Mouse (Mus musculus): Measurements from ENCODE around the gene Acvrl1. TPM values are rescaled to one million over a fixed set of nuclear protein-coding genes. Genes with fewer than 3 reads are reported as not detected.

Acvrl1 gene
- total RNA-seq, 2 experiments from 2014 or later = 13.1 TPM

DNA sequence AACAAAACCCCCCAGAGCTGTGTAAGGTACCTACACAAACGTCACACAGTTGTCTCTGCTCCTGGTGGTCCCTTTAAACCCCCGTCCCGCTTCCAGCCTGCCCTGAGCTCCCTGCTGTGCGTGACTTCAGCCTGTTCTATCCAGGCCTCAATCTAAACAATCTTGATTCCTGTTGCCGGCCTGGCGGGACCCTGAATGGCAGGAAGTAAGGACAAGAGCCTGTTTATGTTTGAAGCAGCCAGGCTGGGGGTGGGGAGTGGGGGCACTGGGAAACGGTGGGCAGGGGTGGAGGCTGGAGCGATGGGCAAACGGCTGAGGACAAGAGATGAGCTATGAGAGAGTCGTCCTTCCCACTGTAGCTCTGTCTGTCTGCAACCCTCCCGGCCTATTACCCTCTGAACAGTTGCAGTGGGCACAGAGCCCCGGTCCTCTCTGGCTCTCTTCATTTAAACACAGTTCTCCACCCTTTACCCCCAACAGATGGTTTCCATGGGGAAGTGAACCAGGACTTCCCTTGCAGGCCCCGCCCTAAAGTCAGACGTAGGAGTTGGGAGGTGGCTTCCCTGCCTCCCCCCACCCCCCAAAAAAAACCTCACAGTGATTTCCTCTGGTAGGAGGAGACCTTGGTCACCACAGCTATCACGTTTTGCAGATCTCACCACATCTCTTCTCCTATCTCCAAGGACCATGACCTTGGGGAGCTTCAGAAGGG is 5.8 kb downstream of the Acvrl1 start:
- DNase-seq (ENCODE audit: extremely low spot score in 1 of 2, low spot score in 2 of 2) = peak in 1 of 2 experiments; percentile 89
- intact Hi-C loops (cut with DNase I) = no loop called here

DNA sequence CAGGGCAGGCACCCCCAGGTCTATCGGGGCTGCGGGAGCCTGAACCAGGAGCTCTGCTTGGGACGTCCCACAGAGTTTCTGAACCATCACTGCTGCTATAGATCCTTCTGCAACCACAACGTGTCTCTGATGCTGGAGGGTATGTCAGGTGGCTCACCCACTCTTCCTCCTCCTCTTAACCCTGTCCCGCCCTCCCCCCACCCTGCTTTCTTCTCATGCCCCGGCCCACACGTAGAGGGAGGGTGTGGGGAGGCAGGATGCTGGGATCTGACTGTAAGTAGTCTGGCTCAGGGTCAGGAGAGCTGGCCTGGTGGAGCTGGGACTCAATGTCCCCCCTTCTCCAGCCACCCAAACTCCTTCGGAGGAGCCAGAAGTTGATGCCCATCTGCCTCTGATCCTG is 7.1 kb downstream of the Acvrl1 start:
- intact Hi-C loops (cut with DNase I) = no loop called here
- no peak for DNase-seq (ENCODE audit: extremely low spot score in 1 of 2, low spot score in 2 of 2)

DNA sequence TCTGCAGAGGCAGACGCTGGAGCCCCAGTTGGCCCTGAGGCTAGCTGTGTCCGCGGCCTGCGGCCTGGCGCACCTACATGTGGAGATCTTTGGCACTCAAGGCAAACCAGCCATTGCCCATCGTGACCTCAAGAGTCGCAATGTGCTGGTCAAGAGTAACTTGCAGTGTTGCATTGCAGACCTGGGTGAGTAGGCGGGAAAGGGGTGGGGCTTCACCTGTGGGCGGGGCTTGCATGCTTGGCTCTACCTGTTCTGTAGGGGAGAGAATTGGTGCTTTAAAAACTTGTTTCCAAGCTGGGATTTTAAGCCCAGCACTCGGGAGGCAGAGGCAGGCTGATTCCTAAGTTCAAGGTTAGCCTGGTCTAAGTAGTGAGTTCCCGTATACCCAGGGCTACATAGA is 9.1 kb downstream of the Acvrl1 start:
- no peak for DNase-seq (ENCODE audit: extremely low spot score in 1 of 2, low spot score in 2 of 2)
- intact Hi-C loops (cut with DNase I) = no loop called here

DNA sequence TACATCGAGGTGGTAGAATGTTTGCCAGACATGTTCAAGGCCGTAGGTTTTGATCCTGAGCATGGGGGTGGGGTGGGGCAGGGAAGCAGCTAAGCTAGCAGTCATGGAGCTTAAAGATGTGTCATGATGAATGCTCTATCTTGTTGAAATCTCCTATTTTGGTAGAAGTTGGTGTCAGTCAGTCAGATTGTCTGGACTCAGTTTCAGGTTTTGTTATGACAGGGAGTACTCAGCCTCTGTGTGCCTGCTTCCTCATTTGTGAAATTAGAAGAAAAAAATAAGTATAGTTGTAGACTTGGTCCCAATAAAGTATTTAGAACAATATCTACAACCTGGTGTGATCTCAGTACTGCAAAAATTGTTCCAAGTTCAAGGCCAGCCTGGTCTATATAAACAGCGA is 10.4 kb downstream of the Acvrl1 start:
- no peak for DNase-seq (ENCODE audit: extremely low spot score in 1 of 2, low spot score in 2 of 2)
- intact Hi-C loops (cut with DNase I) = no loop called here

- intact Hi-C loops (cut with DNase I) = no loop called here
- DNase-seq (ENCODE audit: extremely low spot score in 1 of 2, low spot score in 2 of 2) = no peak
These were observed 11.6 kb downstream of the Acvrl1 start for GRCm38 (mm10) chr15:101139885-101140284.

- DNase-seq (ENCODE audit: extremely low spot score in 1 of 2, low spot score in 2 of 2) = no peak
- intact Hi-C loops (cut with DNase I) = no loop called here
These were observed 12.3 kb downstream of the Acvrl1 start for GRCm38 (mm10) chr15:101140587-101140986.

DNA sequence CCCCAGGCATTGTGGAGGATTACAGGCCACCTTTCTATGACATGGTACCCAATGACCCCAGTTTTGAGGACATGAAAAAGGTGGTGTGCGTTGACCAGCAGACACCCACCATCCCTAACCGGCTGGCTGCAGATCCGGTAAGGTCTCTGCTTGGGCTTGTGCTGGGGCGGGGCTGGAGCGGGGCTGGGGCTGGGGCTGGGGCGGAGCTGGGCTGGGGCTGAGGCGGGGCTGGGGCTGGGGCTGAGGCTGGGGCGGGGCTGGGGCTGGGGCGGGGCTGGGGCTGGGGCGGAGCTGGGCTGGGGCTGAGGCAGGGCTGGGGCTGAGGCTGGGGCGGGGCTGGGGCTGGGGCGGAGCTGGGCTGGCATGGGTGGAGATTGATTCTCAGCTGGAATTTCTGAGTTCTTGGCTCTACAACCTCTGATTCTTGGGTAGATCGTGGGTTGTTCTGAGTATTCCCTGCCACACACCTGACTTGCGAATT is 12.8 kb downstream of the Acvrl1 start:
- intact Hi-C loops (cut with DNase I) = no loop called here
- DNase-seq (ENCODE audit: extremely low spot score in 1 of 2, low spot score in 2 of 2) = no peak

- intact Hi-C loops (cut with DNase I) = no loop called here
These were observed 14.3 kb downstream of the Acvrl1 start for GRCm38 (mm10) chr15:101142672-101143071.

GRCm38 (mm10) chr15:101143494-101143893 is 15.2 kb downstream of the Acvrl1 start:
- DNase-seq (ENCODE audit: extremely low spot score in 1 of 2, low spot score in 2 of 2) = peak in 1 of 2 experiments; percentile 74
- intact Hi-C loops (cut with DNase I) = no loop called here

More at GRCm38 (mm10) chr15:101142672-101143071, 14.3 kb downstream of the Acvrl1 start:
- no peak for DNase-seq (ENCODE audit: extremely low spot score in 1 of 2, low spot score in 2 of 2)

GRCm38 (mm10) chr15:101144176-101144575 is 15.9 kb downstream of the Acvrl1 start:
- intact Hi-C loops (cut with DNase I) = no loop called here

GRCm38 (mm10) chr15:101144779-101145178 is 16.5 kb downstream of the Acvrl1 start:
- DNase-seq (ENCODE audit: extremely low spot score in 1 of 2, low spot score in 2 of 2) = no peak
- intact Hi-C loops (cut with DNase I) = no loop called here

More at GRCm38 (mm10) chr15:101144176-101144575, 15.9 kb downstream of the Acvrl1 start:
- DNase-seq (ENCODE audit: extremely low spot score in 1 of 2, low spot score in 2 of 2) = peak in 1 of 2 experiments; percentile 36

GRCm38 (mm10) chr15:101145424-101146099 is 17.2 kb downstream of the Acvrl1 start:
- DNase-seq (ENCODE audit: extremely low spot score in 1 of 2, low spot score in 2 of 2) = peak; percentile 91 to 97
- intact Hi-C loops (cut with DNase I) = no loop called here

DNA sequence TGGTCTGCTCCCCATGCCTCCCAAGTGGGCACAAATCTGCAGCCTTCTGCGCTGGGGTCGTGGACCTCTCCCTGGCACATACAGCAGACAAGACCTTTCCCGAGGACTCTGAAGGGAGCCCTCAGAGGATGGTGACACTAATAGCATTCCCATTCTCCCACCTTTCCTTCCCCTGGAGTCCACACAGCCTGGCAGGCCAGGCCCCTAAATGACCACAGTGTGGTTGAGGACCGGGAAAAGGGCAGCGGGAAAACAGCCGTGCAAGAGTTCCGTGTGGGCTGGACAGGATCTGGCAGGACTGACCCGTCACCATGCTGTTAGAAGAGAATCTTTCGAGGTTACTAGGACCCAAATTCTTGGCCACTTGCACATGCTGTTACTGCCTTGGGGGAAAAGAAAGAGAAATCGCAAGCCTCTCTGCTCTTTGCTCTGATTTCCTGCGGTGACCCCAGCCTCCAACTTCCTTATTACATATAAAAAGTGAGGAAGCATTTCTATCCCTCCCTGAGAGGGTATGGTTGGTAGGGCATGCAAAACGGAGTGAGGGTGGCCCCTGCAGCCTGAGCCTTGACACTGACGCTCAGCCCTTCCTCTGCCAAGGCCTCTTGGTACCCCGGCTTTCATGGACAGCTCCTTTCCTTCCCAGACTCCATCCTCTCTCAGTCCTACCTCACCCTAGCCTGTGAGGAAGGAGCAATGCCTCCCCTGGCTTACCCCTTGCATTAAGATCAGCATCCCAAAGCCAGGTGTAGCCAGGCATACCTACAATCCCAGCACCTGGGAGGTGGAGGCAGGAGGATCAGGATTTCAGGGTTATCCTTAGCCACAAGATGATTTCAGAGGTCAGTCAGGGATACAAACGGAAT is 18.0 kb downstream of the Acvrl1 start:
- intact Hi-C loops (cut with DNase I) = no loop called here

DNA sequence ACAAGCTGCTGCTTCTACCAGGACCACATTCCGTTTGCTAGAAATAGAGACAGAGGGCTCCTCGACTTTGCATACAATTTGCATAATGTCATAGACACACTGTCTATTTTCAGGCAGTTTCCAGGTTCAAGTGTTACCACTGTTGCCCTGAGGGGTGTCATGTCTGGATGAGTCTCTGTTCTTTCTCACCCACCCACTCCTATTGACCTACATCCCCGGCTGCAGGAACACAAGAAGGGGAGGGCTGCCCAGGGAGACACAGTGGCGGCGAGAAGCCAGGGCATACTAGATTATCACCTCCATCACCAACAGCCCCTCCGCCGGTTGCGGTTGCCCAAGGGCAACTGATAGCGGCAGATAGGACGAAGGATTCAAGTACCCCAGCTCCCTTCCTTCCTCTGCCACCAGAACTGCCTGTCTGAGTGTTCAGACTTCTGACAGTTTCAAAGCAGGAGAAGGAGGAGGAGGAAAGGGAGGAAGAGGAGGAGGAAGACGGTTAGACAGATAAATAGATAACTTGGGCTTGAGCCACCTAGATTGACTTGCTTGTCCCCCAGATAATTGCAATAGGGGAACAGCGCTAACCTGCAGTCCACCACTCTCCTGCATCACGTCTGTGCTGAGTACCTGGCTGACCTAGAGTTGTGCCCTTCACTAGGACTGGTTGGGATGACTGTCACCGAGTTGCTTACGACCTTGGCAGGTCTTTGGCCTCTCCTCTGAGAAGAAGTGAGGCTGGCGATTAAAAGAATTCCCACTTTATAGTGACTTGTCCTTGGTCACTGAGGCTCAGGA is 19.0 kb downstream of the Acvrl1 start:
- no peak for DNase-seq (ENCODE audit: extremely low spot score in 1 of 2, low spot score in 2 of 2)
- intact Hi-C loops (cut with DNase I) = no loop called here

More for the DNA sequence above, 18.0 kb downstream of the Acvrl1 start:
- no peak for DNase-seq (ENCODE audit: extremely low spot score in 1 of 2, low spot score in 2 of 2)

- intact Hi-C loops (cut with DNase I) = no loop called here
- DNase-seq (ENCODE audit: extremely low spot score in 1 of 2, low spot score in 2 of 2) = no peak
These were observed 19.6 kb downstream of the Acvrl1 start for GRCm38 (mm10) chr15:101147910-101148273.

DNA sequence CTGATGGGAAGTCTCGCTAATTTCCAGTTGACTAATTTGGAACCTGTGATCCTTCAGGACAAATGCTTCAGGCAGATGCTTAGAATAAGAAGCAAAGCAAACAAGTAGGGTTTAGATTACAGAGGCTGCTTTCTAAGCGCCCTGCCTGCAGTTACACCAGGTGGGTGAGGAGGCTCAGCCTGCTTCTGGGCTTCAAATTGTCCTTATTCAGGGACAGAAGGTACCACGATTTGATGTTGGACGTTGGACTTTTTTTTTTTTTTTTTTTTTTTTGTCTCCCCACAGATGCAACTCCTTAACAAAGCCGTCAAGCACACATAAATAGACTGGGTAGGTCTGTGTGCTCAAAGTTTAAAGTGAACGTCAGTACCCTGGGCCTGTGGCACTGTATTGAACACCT is 20.3 kb downstream of the Acvrl1 start:
- no peak for DNase-seq (ENCODE audit: extremely low spot score in 1 of 2, low spot score in 2 of 2)
- intact Hi-C loops (cut with DNase I) = no loop called here

DNA sequence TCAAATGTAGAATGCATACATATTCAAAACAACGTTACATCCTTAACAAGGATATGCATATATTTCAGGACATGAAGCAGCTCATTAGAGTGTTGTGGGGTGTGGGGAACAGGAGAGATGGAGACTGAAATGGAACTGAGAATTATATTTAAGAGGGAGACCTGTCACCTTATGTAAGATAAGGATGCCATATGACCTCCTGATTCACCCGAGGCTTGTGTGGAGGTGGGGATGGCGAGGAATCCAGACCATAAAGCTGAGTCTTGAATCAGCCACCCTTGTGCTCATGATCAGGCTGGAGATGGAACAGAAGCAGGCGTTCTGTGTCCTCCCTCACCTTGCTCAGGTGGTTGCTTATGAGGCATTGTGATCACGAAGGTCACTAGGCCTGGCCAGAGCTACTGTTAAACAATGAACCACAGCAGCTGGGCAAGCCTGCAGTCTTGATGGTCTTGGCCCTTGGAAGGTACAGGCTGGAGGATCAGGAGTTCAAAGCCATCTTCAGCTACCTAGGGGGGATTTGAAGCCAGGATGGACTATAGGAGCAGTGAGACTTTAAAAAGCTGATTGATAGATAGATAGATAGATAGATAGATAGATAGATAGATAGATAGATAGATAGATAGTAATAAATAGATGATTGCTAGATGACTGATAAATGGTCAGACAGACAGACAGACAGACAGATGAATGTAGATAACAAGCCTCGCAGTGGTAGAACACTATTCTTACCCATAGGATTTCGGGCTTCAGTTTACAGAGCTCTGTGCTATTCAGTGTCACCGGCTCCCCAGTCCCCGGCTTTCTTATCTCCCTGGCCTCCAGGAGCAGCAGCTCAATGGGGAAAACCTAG is 23.3 kb downstream of the Acvrl1 start:
- intact Hi-C loops (cut with DNase I) = no loop called here
- DNase-seq (ENCODE audit: extremely low spot score in 1 of 2, low spot score in 2 of 2) = no peak
